Mouse (Mus musculus): ENCODE data around the gene Sprr3. TPM values are rescaled to one million over a fixed set of nuclear protein-coding genes. Genes with fewer than 3 reads are reported as not detected.

Gene Sprr3
- polyA plus RNA-seq, 1 experiment, result not detected

- H3K27ac ChIP-seq (ENCODE audit: insufficient read depth, low read length), result no peak within 1 kb of the TSS
These were observed 29.2 kb downstream of the Sprr3 start, which contains the start of gene Gm9774 for GRCm38 (mm10) chr3:92429323-92429722. Gene Gm9774, minus strand, starts transcription at chr3:92429423.

GRCm38 (mm10) chr3:92417782-92418181 is 40.7 kb downstream of the Sprr3 start, which contains the start of gene Sprr2j-ps:
Gene Sprr2j-ps, plus strand, starts transcription at chr3:92418082.
- H3K4me3 ChIP-seq (ENCODE audit: extremely low read depth, insufficient read depth, insufficient read length), result no peak within 1 kb of the TSS
- no peaks in the 10 kb centered on the region for H3K4me1 ChIP-seq (ENCODE audit: control insufficient read depth, insufficient read depth, insufficient read length)
- WGBS, result 96% methylated on average over 2 of the region's 2 CpGs
- no peak for TF ChIP-seq CTCF (IDR thresholded peaks at IDR 0.05; ENCODE audit: extremely low read depth, insufficient read depth, insufficient read length, insufficient replicate concordance)
- no peak for TF ChIP-seq POLR2A (IDR thresholded peaks at IDR 0.05; ENCODE audit: low read depth, low read length)
- H3K27ac ChIP-seq (ENCODE audit: insufficient read depth, low read length), result no peak within 1 kb of the TSS
- no peaks in the 10 kb centered on the region for H3K27me3 ChIP-seq (ENCODE audit: control insufficient read depth, insufficient read depth, low read length)
- H3K36me3 ChIP-seq (ENCODE audit: control insufficient read depth, insufficient read depth, low read length), result no peaks in the 10 kb centered on the region
- no peak for DNase-seq (ENCODE audit: low read depth in 1 of 2, low spot score in 2 of 2)

More at GRCm38 (mm10) chr3:92429323-92429722, 29.2 kb downstream of the Sprr3 start, which contains the start of gene Gm9774:
- Histone ChIP-seq H3K27me3 (ENCODE audit: control insufficient read depth, insufficient read depth, low read length) (no peaks in the 10 kb centered on the region), H3K4me1 (ENCODE audit: control insufficient read depth, insufficient read depth, insufficient read length) (no peaks in the 10 kb centered on the region), H3K36me3 (ENCODE audit: control insufficient read depth, insufficient read depth, low read length) (no peaks in the 10 kb centered on the region), H3K4me3 (ENCODE audit: extremely low read depth, insufficient read depth, insufficient read length) (no peak within 1 kb of the TSS)
- DNase-seq (ENCODE audit: low read depth in 1 of 2, low spot score in 2 of 2), result no peak
- TF ChIP-seq CTCF (IDR thresholded peaks at IDR 0.05; ENCODE audit: extremely low read depth, insufficient read depth, insufficient read length, insufficient replicate concordance) (no peak), POLR2A (IDR thresholded peaks at IDR 0.05; ENCODE audit: low read depth, low read length) (no peak)
- whole genome bisulfite sequencing, result 92% methylated on average over 6 of the region's 6 CpGs

- no peak within 1 kb of the TSS for H3K27ac ChIP-seq (ENCODE audit: insufficient read depth, low read length)
- DNase-seq (ENCODE audit: low read depth in 1 of 2, low spot score in 2 of 2), result no peak
- no peaks in the 10 kb centered on the region for H3K4me1 ChIP-seq (ENCODE audit: control insufficient read depth, insufficient read depth, insufficient read length)
- H3K27me3 ChIP-seq (ENCODE audit: control insufficient read depth, insufficient read depth, low read length), result no peaks in the 10 kb centered on the region
- no peak within 1 kb of the TSS for H3K4me3 ChIP-seq (ENCODE audit: extremely low read depth, insufficient read depth, insufficient read length)
- no peaks in the 10 kb centered on the region for H3K36me3 ChIP-seq (ENCODE audit: control insufficient read depth, insufficient read depth, low read length)
- TF ChIP-seq POLR2A (IDR thresholded peaks at IDR 0.05; ENCODE audit: low read depth, low read length), result no peak
- TF ChIP-seq CTCF (IDR thresholded peaks at IDR 0.05; ENCODE audit: extremely low read depth, insufficient read depth, insufficient read length, insufficient replicate concordance), result no peak
- 94% methylated on average over 2 of the region's 2 CpGs for WGBS
These were observed 50.8 kb downstream of the Sprr3 start, which contains the start of gene Sprr2i for GRCm38 (mm10) chr3:92407691-92408090. Gene Sprr2i, plus strand, starts transcription at chr3:92407991.

Other genes starting within 250 kb of the Sprr3 start
- not detected in 2 replicates for gene Sprr2a1, start 242.9 kb downstream of the Sprr3 start, polyA plus RNA-seq (2012; rRNA removed)
- gene Sprr2a2, start 242.8 kb downstream of the Sprr3 start, polyA plus RNA-seq (2012; rRNA removed), result 1.1 and 1.3 TPM in 2 replicates
- gene Sprr2a3, start 173.3 kb downstream of the Sprr3 start, polyA plus RNA-seq (2012; rRNA removed), result not detected in 2 replicates
- not detected in 2 replicates for gene Sprr2b, start 142.1 kb downstream of the Sprr3 start, polyA plus RNA-seq (2012; rRNA removed)
- gene Sprr2d, start 119.6 kb downstream of the Sprr3 start, polyA plus RNA-seq (2012; rRNA removed), result not detected in 2 replicates
- not detected in 2 replicates for gene Sprr2e, start 106.6 kb downstream of the Sprr3 start, polyA plus RNA-seq (2012; rRNA removed)
- gene Sprr2f, start 93.5 kb downstream of the Sprr3 start, polyA plus RNA-seq (2012; rRNA removed), result not detected in 2 replicates
- not detected in 2 replicates for gene Sprr2h, start 73.0 kb downstream of the Sprr3 start, polyA plus RNA-seq (2012; rRNA removed)
- not detected in 2 replicates for gene Sprr2i, start 50.7 kb downstream of the Sprr3 start, polyA plus RNA-seq (2012; rRNA removed)
- gene Sprr2j-ps, start 40.6 kb downstream of the Sprr3 start, polyA plus RNA-seq (2012; rRNA removed), result not detected in 2 replicates
- gene Gm9774, start 29.3 kb downstream of the Sprr3 start, polyA plus RNA-seq (2012; rRNA removed), result 3.5 and 6.0 TPM in 2 replicates
- not detected in 2 replicates for gene Sprr2k, start 26.1 kb downstream of the Sprr3 start, polyA plus RNA-seq (2012; rRNA removed)
- gene Sprr1b, start 19.9 kb downstream of the Sprr3 start, polyA plus RNA-seq (2012; rRNA removed), result not detected in 2 replicates
- 0.15 TPM in 1 of 2 replicates, not detected in the other for gene Sprr1a, start 27.2 kb upstream of the Sprr3 start, polyA plus RNA-seq (2012; rRNA removed)
- gene Sprr4, start 41.8 kb upstream of the Sprr3 start, polyA plus RNA-seq (2012; rRNA removed), result not detected in 2 replicates
- not detected in 2 replicates for gene 2310046K23Rik, start 75.8 kb upstream of the Sprr3 start, polyA plus RNA-seq (2012; rRNA removed)
- not detected in 2 replicates for gene Ivl, start 115.0 kb upstream of the Sprr3 start, polyA plus RNA-seq (2012; rRNA removed)
- gene Smcp, start 130.3 kb upstream of the Sprr3 start, polyA plus RNA-seq (2012; rRNA removed), result not detected in 2 replicates
- gene 2210017I01Rik, start 148.8 kb upstream of the Sprr3 start, polyA plus RNA-seq (2012; rRNA removed), result not detected in 2 replicates
- gene Lce6a, start 162.9 kb upstream of the Sprr3 start, polyA plus RNA-seq (2012; rRNA removed), result not detected in 2 replicates
- gene Lce1a1, start 189.6 kb upstream of the Sprr3 start, polyA plus RNA-seq (2012; rRNA removed), result not detected in 2 replicates
- not detected in 2 replicates for gene Lce1b, start 198.2 kb upstream of the Sprr3 start, polyA plus RNA-seq (2012; rRNA removed)
- not detected in 2 replicates for gene Lce1a2, start 211.6 kb upstream of the Sprr3 start, polyA plus RNA-seq (2012; rRNA removed)
- gene Lce1c, start 220.5 kb upstream of the Sprr3 start, polyA plus RNA-seq (2012; rRNA removed), result not detected in 2 replicates
- not detected in 2 replicates for gene Lce1d, start 228.5 kb upstream of the Sprr3 start, polyA plus RNA-seq (2012; rRNA removed)

Measured in spleen, adult 2 months (tissue).